Mouse (Mus musculus): Measurements from ENCODE around the gene Clasp2. TPM values are rescaled to one million over a fixed set of nuclear protein-coding genes. Genes with fewer than 3 reads are reported as not detected.
"Not testable (repeated sequence)": the region's sequence is repeated elsewhere in the genome, so short reads cannot be mapped to it uniquely, and the experiment has no call there.

Clasp2 gene
- polyA plus RNA-seq, 1 experiment, result 0.19 TPM

DNA sequence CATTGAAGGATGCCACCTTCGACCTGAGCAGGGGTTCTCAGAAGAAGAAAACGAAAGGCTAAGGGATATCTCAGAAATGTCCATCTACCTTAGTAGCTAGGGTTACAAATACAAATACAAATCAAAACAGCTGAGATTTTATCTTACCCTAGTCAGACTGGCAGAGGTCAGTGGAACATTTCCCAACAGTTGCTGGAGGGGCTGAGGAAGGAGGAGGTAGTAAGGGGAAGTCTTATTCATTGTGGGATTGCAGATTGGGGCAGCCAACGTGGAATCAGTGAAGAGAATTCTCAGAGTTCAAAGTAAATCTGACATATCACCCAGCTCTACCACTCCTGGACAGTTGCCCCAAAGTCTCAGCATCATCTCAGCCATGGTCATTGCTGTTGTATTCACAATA is 39.6 kb downstream of the Clasp2 start:
- Histone ChIP-seq H3K4me1 (ENCODE audit: control insufficient read depth) (no peaks in the 10 kb centered on the region), H3K36me3 (ENCODE audit: control insufficient read depth) (peaks cover 33% of the 10 kb centered on the region), H3K4me3 (replicated peaks) (no peak overlapping the region), H3K9me3 (ENCODE audit: control insufficient read depth, low read length) (no peaks in the 10 kb centered on the region), H3K27me3 (ENCODE audit: control insufficient read depth) (no peaks in the 10 kb centered on the region)
- no peak for TF ChIP-seq GATA1 (IDR thresholded peaks at IDR 0.05; ENCODE audit: low read length)
- no peak for TF ChIP-seq TAL1 (IDR thresholded peaks at IDR 0.05; ENCODE audit: low read length)

DNA sequence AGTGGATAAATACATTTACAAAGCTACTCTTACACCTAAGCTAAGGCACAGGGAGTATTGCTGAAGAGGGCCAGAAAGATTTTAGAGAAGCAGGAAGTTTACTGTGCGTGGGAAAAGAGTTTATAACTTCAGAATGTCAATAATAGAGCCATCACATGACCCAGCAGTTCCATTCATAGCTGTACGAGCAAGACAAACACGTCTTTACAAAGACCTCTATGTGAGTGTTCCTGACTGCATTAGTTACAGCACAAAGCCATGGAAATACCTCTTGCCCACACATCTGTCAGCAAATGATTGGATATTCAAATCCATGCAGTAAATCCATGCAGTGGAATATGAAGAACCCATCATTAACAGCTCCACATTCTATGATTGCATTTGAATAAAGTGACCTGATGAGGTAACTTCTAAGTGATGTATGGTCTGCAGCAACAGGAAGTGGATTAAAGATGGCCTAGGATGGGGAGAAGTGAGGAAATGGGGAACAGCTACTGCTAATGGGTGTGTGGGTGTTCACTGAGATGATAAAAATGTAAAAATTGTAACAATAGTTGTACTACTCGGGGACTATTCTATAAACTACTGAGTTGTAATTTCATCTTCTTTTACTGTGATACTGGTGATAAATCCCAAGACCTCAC is 41.2 kb downstream of the Clasp2 start:
- TF ChIP-seq TAL1 (IDR thresholded peaks at IDR 0.05; ENCODE audit: low read length) (no peak), GATA1 (IDR thresholded peaks at IDR 0.05; ENCODE audit: low read length) (no peak)
- H3K36me3 ChIP-seq (ENCODE audit: control insufficient read depth), result peaks cover 36% of the 10 kb centered on the region

GRCm38 (mm10) chr9:113783674-113784073 is 42.4 kb downstream of the Clasp2 start:
- Histone ChIP-seq H3K9me3 (ENCODE audit: control insufficient read depth, low read length) (no peaks in the 10 kb centered on the region), H3K4me1 (ENCODE audit: control insufficient read depth) (no peaks in the 10 kb centered on the region), H3K36me3 (ENCODE audit: control insufficient read depth) (peaks cover 39% of the 10 kb centered on the region), H3K4me3 (replicated peaks) (no peak overlapping the region), H3K27me3 (ENCODE audit: control insufficient read depth) (no peaks in the 10 kb centered on the region)
- TF ChIP-seq TAL1 (IDR thresholded peaks at IDR 0.05; ENCODE audit: low read length), result no peak
- TF ChIP-seq GATA1 (IDR thresholded peaks at IDR 0.05; ENCODE audit: low read length), result no peak

More for the DNA sequence above, 41.2 kb downstream of the Clasp2 start:
- no peak overlapping the region for H3K4me3 ChIP-seq (replicated peaks)
- H3K9me3 ChIP-seq (ENCODE audit: control insufficient read depth, low read length), result no peaks in the 10 kb centered on the region
- H3K4me1 ChIP-seq (ENCODE audit: control insufficient read depth), result no peaks in the 10 kb centered on the region
- H3K27me3 ChIP-seq (ENCODE audit: control insufficient read depth), result no peaks in the 10 kb centered on the region

DNA sequence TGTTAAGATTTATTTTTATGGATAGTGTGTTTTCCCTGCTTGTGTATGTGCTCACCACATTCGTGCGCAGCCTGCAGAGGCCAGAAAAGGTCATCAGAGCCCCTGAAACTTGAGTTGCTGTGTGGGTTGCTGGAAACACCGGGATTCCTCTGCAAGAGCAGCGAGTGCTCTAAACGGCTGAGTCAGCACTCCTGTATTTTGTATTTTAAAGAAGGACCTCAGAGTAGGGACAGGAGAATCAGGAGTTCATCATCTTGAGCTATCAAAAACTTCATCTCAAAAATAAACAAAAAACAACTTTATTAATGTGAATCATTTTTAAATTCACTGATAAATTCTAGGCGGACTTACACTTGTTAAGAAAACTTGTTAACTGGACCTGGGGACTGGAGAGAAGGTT is 48.0 kb downstream of the Clasp2 start:
- H3K4me1 ChIP-seq (ENCODE audit: control insufficient read depth), result peaks cover 13% of the 10 kb centered on the region
- not testable (repeated sequence) for H3K9me3 ChIP-seq (ENCODE audit: control insufficient read depth, low read length); H3K27me3 ChIP-seq (ENCODE audit: control insufficient read depth); H3K4me3 ChIP-seq (replicated peaks)
- H3K36me3 ChIP-seq (ENCODE audit: control insufficient read depth), result peaks cover 12% of the 10 kb centered on the region

- Histone ChIP-seq H3K9me3 (ENCODE audit: control insufficient read depth, low read length) (no peaks in the 10 kb centered on the region), H3K4me1 (ENCODE audit: control insufficient read depth) (peaks cover 13% of the 10 kb centered on the region), H3K36me3 (ENCODE audit: control insufficient read depth) (peaks cover 3% of the 10 kb centered on the region; the same call in 1 of the 2 replicates), H3K27me3 (ENCODE audit: control insufficient read depth) (no peaks in the 10 kb centered on the region), H3K4me3 (replicated peaks) (peak overlapping the region; percentile 43)
- TF ChIP-seq GATA1 (IDR thresholded peaks at IDR 0.05; ENCODE audit: low read length) (no peak), TAL1 (IDR thresholded peaks at IDR 0.05; ENCODE audit: low read length) (no peak)
Measured at GRCm38 (mm10) chr9:113792651-113793512, 51.6 kb downstream of the Clasp2 start.

- TF ChIP-seq GATA1 (IDR thresholded peaks at IDR 0.05; ENCODE audit: low read length) (no peak), TAL1 (IDR thresholded peaks at IDR 0.05; ENCODE audit: low read length) (no peak)
- peaks cover under 1% of the 10 kb centered on the region; the same call in 1 of the 2 replicates for H3K36me3 ChIP-seq (ENCODE audit: control insufficient read depth)
- H3K9me3 ChIP-seq (ENCODE audit: control insufficient read depth, low read length), result no peaks in the 10 kb centered on the region
- no peaks in the 10 kb centered on the region for H3K27me3 ChIP-seq (ENCODE audit: control insufficient read depth)
- H3K4me1 ChIP-seq (ENCODE audit: control insufficient read depth), result peaks cover 13% of the 10 kb centered on the region
- peak overlapping the region; percentile 43 for H3K4me3 ChIP-seq (replicated peaks)
Measured at GRCm38 (mm10) chr9:113793513-113793905, 52.2 kb downstream of the Clasp2 start.

DNA sequence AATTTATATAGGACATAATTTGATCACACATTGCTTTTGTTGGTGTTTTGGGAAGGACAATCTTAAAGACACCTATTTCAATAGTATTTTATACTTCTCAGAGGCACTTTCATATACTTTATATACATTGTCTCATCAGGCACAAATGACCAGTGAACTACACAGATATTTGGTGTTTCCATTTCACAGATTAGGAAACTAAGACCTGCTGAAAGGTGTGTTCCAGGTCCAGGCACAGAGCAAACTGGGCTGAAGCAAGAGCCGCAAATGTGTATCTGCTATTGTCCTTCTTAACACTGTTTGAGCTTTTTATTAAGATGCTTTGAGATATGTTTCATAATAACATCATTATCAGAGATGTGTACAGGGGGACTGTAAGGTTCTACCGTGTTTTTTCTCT is 52.7 kb downstream of the Clasp2 start:
- Histone ChIP-seq H3K4me1 (ENCODE audit: control insufficient read depth) (peaks cover 13% of the 10 kb centered on the region), H3K4me3 (replicated peaks) (no peak overlapping the region), H3K27me3 (ENCODE audit: control insufficient read depth) (no peaks in the 10 kb centered on the region), H3K9me3 (ENCODE audit: control insufficient read depth, low read length) (no peaks in the 10 kb centered on the region), H3K36me3 (ENCODE audit: control insufficient read depth) (no peaks in the 10 kb centered on the region; the same call in 1 of the 2 replicates)
- TF ChIP-seq TAL1 (IDR thresholded peaks at IDR 0.05; ENCODE audit: low read length) (no peak), GATA1 (IDR thresholded peaks at IDR 0.05; ENCODE audit: low read length) (no peak)

DNA sequence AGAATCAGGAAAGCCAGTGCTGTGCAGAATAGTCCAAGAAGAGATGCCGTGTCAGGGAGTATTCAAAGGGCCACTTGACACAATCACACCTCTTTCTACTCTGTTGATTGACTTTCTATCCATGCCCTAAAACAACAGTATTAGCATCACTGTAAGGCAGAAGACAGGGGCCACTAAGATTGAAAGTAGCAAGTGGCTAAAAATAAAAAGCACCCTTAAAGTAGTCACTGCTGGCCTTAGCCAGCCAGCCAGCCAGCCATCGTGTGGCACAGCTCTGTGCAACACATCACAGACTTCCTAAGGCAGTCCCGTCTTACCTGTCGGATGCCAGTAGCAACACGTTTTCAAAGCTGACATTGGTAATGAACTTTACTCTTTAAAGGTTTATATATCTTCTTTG is 55.9 kb downstream of the Clasp2 start:
- Histone ChIP-seq H3K9me3 (ENCODE audit: control insufficient read depth, low read length) (no peaks in the 10 kb centered on the region), H3K4me3 (replicated peaks) (no peak overlapping the region)
- TF ChIP-seq TAL1 (IDR thresholded peaks at IDR 0.05; ENCODE audit: low read length) (no peak), GATA1 (IDR thresholded peaks at IDR 0.05; ENCODE audit: low read length) (no peak)

GRCm38 (mm10) chr9:113800671-113801070 is 59.4 kb downstream of the Clasp2 start:
- peaks cover 2% of the 10 kb centered on the region; the same call in 1 of the 2 replicates for H3K4me1 ChIP-seq (ENCODE audit: control insufficient read depth)
- no peaks in the 10 kb centered on the region for H3K9me3 ChIP-seq (ENCODE audit: control insufficient read depth, low read length)
- H3K4me3 ChIP-seq (replicated peaks), result no peak overlapping the region
- TF ChIP-seq GATA1 (IDR thresholded peaks at IDR 0.05; ENCODE audit: low read length) (no peak), TAL1 (IDR thresholded peaks at IDR 0.05; ENCODE audit: low read length) (no peak)
- no peaks in the 10 kb centered on the region for H3K36me3 ChIP-seq (ENCODE audit: control insufficient read depth)
- no peaks in the 10 kb centered on the region for H3K27me3 ChIP-seq (ENCODE audit: control insufficient read depth)

More for the DNA sequence above, 55.9 kb downstream of the Clasp2 start:
- Histone ChIP-seq H3K36me3 (ENCODE audit: control insufficient read depth) (no peaks in the 10 kb centered on the region), H3K27me3 (ENCODE audit: control insufficient read depth) (no peaks in the 10 kb centered on the region), H3K4me1 (ENCODE audit: control insufficient read depth) (peaks cover 12% of the 10 kb centered on the region)
